Mouse (Mus musculus) MEL (cell line): Measurements from ENCODE around the gene Dusp14. TPM values are rescaled to one million over a fixed set of nuclear protein-coding genes. Genes with fewer than 3 reads are reported as not detected.
A peak's percentile ranks its signal among the peaks of the same experiment; 100 is the strongest.

ENCODE experiments used
- DNase-seq: peaks from one replicate; pipeline ENCODE4 v3.0.0; 2011; ENCODE audit warnings: low read depth, low spot score
- H3K27ac ChIP-seq: 2 replicates; pipeline ENCODE4 v1.5.1; 2012; ENCODE audit warnings: low read depth, mild to moderate bottlenecking, control low read depth, low read length, moderate library complexity; ENCODE audit not compliant: control insufficient read depth
- H3K27me3 ChIP-seq, 2 experiments: fragments of 150-350 bp in 1 of 2; sonication (generic) in 1 of 2; 2 replicates each; pipeline ENCODE4 v1.6.1; 2012; ENCODE audit warnings: low read length in 2 of 2, mild to moderate bottlenecking in 2 of 2, improper control_type of control experiment in 1 of 2, moderate library complexity in 1 of 2; ENCODE audit not compliant: insufficient read depth in 2 of 2, control insufficient read depth in 1 of 2
- H3K36me3 ChIP-seq, 2 experiments: 2 replicates each; pipeline ENCODE4 v1.6.1; 2012 to 2014; ENCODE audit warnings: low read length in 2 of 2, improper control_type of control experiment in 1 of 2, inconsistent platforms in 1 of 2, mild to moderate bottlenecking in 1 of 2; ENCODE audit not compliant: insufficient read depth in 2 of 2, control insufficient read depth in 1 of 2
- H3K4me1 ChIP-seq, 2 experiments: fragments of 150-350 bp in 1 of 2; sonication (generic) in 1 of 2; 2 replicates each; pipeline ENCODE4 v1.6.1; 2012; ENCODE audit warnings: low read length in 2 of 2, improper control_type of control experiment in 1 of 2, mild to moderate bottlenecking in 1 of 2; ENCODE audit not compliant: insufficient read depth in 2 of 2, control insufficient read depth in 1 of 2
- H3K4me3 ChIP-seq, 2 experiments: fragments of 150-350 bp in 1 of 2; sonication (generic) in 1 of 2; 2 replicates each; pipeline ENCODE4 v1.5.1; 2012; ENCODE audit warnings: low read depth in 2 of 2, low read length in 2 of 2, mild to moderate bottlenecking in 2 of 2, moderate library complexity in 2 of 2, control low read depth in 1 of 2, improper control_type of control experiment in 1 of 2; ENCODE audit not compliant: control insufficient read depth in 1 of 2, insufficient read depth in 1 of 2
- H3K79me2 ChIP-seq: 2 replicates; pipeline ENCODE4 v1.6.1; 2012; ENCODE audit warnings: mild to moderate bottlenecking, low read length, moderate library complexity; ENCODE audit not compliant: control insufficient read depth, poor library complexity, insufficient read depth
- H3K9ac ChIP-seq: 2 replicates; pipeline ENCODE4 v1.6.1; 2012; ENCODE audit warnings: low read depth, mild to moderate bottlenecking, control low read depth, low read length, moderate library complexity; ENCODE audit not compliant: control insufficient read depth, poor library complexity, severe bottlenecking
- H3K9me3 ChIP-seq: fragments of 150-350 bp; sonication (generic); replicated peaks from 2 replicates; pipeline ENCODE4 v1.6.1; 2012; ENCODE audit warnings: mild to moderate bottlenecking, low read length, improper control_type of control experiment, moderate library complexity; ENCODE audit not compliant: insufficient read depth
- CTCF ChIP-seq, 3 experiments: IDR thresholded peaks in 2 of 3; conservative IDR thresholded peaks in 1 of 3; 2 replicates each; pipeline ENCODE4 v1.5.1; 2011 to 2012; ENCODE audit warnings: low read length in 3 of 3, low read depth in 2 of 3, mild to moderate bottlenecking in 2 of 3, improper control_type of control experiment in 1 of 3, inconsistent platforms in 1 of 3, mixed read lengths in 1 of 3, moderate library complexity in 1 of 3; ENCODE audit not compliant: control insufficient read depth in 1 of 3, insufficient read depth in 1 of 3, poor library complexity in 1 of 3, severe bottlenecking in 1 of 3
- E2F4 ChIP-seq: IDR thresholded peaks from 2 replicates; pipeline ENCODE4 v1.6.1; 2011; ENCODE audit warnings: low read depth, low read length, improper control_type of control experiment, borderline replicate concordance
- ELF1 ChIP-seq: IDR thresholded peaks from 2 replicates; pipeline ENCODE4 v1.6.1; 2014; ENCODE audit warnings: low read depth, mild to moderate bottlenecking, inconsistent platforms, low read length, improper control_type of control experiment, moderate library complexity
- EP300 ChIP-seq, 2 experiments: IDR thresholded peaks; 2 replicates each; pipeline ENCODE4 v1.6.1; 2011; ENCODE audit warnings: improper control_type of control experiment in 2 of 2, low read length in 2 of 2, low read depth in 1 of 2, mild to moderate bottlenecking in 1 of 2
- HCFC1 ChIP-seq: IDR thresholded peaks from 2 replicates; pipeline ENCODE4 v1.6.1; 2012; ENCODE audit warnings: low read depth, mild to moderate bottlenecking, inconsistent platforms, low read length, improper control_type of control experiment, moderate library complexity
- JUND ChIP-seq: IDR thresholded peaks from 2 replicates; pipeline ENCODE4 v1.6.1; 2011; ENCODE audit warnings: low read depth, mild to moderate bottlenecking, improper control_type of control experiment, low read length
- MAX ChIP-seq: IDR thresholded peaks from 2 replicates; pipeline ENCODE4 v1.6.1; 2011; ENCODE audit warnings: low read length, improper control_type of control experiment
- MAZ ChIP-seq: IDR thresholded peaks from 2 replicates; pipeline ENCODE4 v1.6.1; 2012; ENCODE audit warnings: low read depth, mild to moderate bottlenecking, inconsistent platforms, low read length, improper control_type of control experiment
- MXI1 ChIP-seq: IDR thresholded peaks from 2 replicates; pipeline ENCODE4 v1.6.1; 2011; ENCODE audit warnings: mild to moderate bottlenecking, low read depth, low read length, improper control_type of control experiment
- MYB ChIP-seq: IDR thresholded peaks from 2 replicates; pipeline ENCODE4 v1.6.1; 2011; ENCODE audit warnings: mild to moderate bottlenecking, low read depth, low read length, improper control_type of control experiment
- MYC ChIP-seq: IDR thresholded peaks from 2 replicates; pipeline ENCODE4 v1.6.1; 2011; ENCODE audit warnings: low read depth, mild to moderate bottlenecking, low read length, improper control_type of control experiment, moderate library complexity
- NRF1 ChIP-seq: IDR thresholded peaks from 2 replicates; pipeline ENCODE4 v1.6.1; 2014; ENCODE audit warnings: low read depth, mild to moderate bottlenecking, inconsistent platforms, low read length, improper control_type of control experiment, moderate library complexity; ENCODE audit not compliant: poor library complexity, insufficient read depth, severe bottlenecking
- POLR2AphosphoS2 ChIP-seq: IDR thresholded peaks from 2 replicates; pipeline ENCODE4 v1.6.1; 2011; ENCODE audit warnings: low read length, improper control_type of control experiment
- POLR2AphosphoS5 ChIP-seq: IDR thresholded peaks from 2 replicates; pipeline ENCODE4 v1.6.1; 2012; ENCODE audit warnings: low read depth, borderline replicate concordance, mild to moderate bottlenecking, inconsistent platforms, low read length, moderate library complexity, mixed read lengths
- RAD21 ChIP-seq: IDR thresholded peaks from 2 replicates; pipeline ENCODE4 v1.6.1; 2011; ENCODE audit warnings: mild to moderate bottlenecking, low read depth, low read length, improper control_type of control experiment
- RCOR1 ChIP-seq: IDR thresholded peaks from 2 replicates; pipeline ENCODE4 v1.6.1; 2012; ENCODE audit warnings: low read depth, mild to moderate bottlenecking, inconsistent platforms, low read length, improper control_type of control experiment
- SIN3A ChIP-seq: IDR thresholded peaks from 2 replicates; pipeline ENCODE4 v1.6.1; 2012; ENCODE audit warnings: low read length, improper control_type of control experiment, inconsistent platforms
- TBP ChIP-seq: IDR thresholded peaks from 2 replicates; pipeline ENCODE4 v1.8.0; 2011; ENCODE audit warnings: low read depth, low read length, improper control_type of control experiment
- TCF12 ChIP-seq: IDR thresholded peaks from 2 replicates; pipeline ENCODE4 v1.6.1; 2014; ENCODE audit warnings: low read depth, mild to moderate bottlenecking, inconsistent platforms, low read length, improper control_type of control experiment, moderate library complexity
- ZKSCAN1 ChIP-seq: IDR thresholded peaks from 2 replicates; pipeline ENCODE4 v1.6.1; 2012; ENCODE audit warnings: low read depth, mild to moderate bottlenecking, inconsistent platforms, low read length, improper control_type of control experiment, moderate library complexity
- polyA plus RNA-seq, 2 experiments: library from polyadenylated mRNA; stranded (reverse) in 1 of 2; unstranded in 1 of 2; fragments of >175 nt in 1 of 2; fragments of >200 nt in 1 of 2; gene quantifications; 2 replicates each; pipeline versions ENCODE4 v1.2.1 to v1.2.4; 2012; ENCODE audit warnings: low replicate concordance in 2 of 2, low read depth in 1 of 2; ENCODE audit not compliant: insufficient read length in 2 of 2, insufficient read depth in 1 of 2, missing spikeins in 1 of 2
- total RNA-seq: library from RNA; depleted of rRNA; stranded (reverse); fragments of 300-350 nt; gene quantifications from 2 replicates; pipeline ENCODE4 v1.2.3, GENCODE M21; 2012

Gene Dusp14
- total and polyA plus RNA-seq, 3 experiments, result 7.9 to 9.7 TPM; not detected in 1

- TF ChIP-seq HCFC1, result no peak
- TF ChIP-seq E2F4, result no peak
- no peak for TF ChIP-seq CTCF (IDR thresholded peaks at IDR 0.05 in 2 of 3, conservative IDR thresholded peaks at IDR 0.05 in 1 of 3; ENCODE audit: control insufficient read depth in 1 of 3, insufficient read depth in 1 of 3, low read depth in 2 of 3, low read length in 3 of 3, poor library complexity in 1 of 3, severe bottlenecking in 1 of 3)
- no peak for TF ChIP-seq ELF1
- no peak for TF ChIP-seq RCOR1
- TF ChIP-seq MXI1, result no peak
- TF ChIP-seq MYC, result no peak
- no peak for TF ChIP-seq MYB
- no peak for TF ChIP-seq ZKSCAN1
- no peak for TF ChIP-seq MAZ
- TF ChIP-seq TCF12, result no peak
- no peak for TF ChIP-seq TBP
- no peak for TF ChIP-seq NRF1
- TF ChIP-seq RAD21, result no peak
- no peak for TF ChIP-seq MAX
- TF ChIP-seq POLR2AphosphoS5, result no peak
- no peak for TF ChIP-seq EP300 (IDR thresholded peaks at IDR 0.05; ENCODE audit: low read depth in 1 of 2, low read length in 2 of 2)
- TF ChIP-seq SIN3A, result no peak
- Histone ChIP-seq H3K4me3 (no peak overlapping the region), H3K9ac (no peak overlapping the region), H3K36me3 (peaks cover 0 to 2% of the 10 kb centered on the region in 2 experiments; a peak in 2 of 4 replicates), H3K9me3 (no peaks in the 10 kb centered on the region), H3K4me1 (no peaks in the 10 kb centered on the region), H3K27ac (no peak overlapping the region), H3K79me2 (no peaks in the 10 kb centered on the region), H3K27me3 (no peaks in the 10 kb centered on the region)
- no peak for DNase-seq
Measured at GRCm38 (mm10) chr11:84044988-84045387, 24.1 kb downstream of the Dusp14 start.

- TF ChIP-seq POLR2AphosphoS2 (peak; percentile 37; the same call in 1 of the 2 replicates), JUND (no peak), POLR2AphosphoS5 (no peak), MAX (no peak)
- Histone ChIP-seq H3K9ac (no peak overlapping the region), H3K9me3 (no peaks in the 10 kb centered on the region), H3K36me3 (peaks cover 0 to 2% of the 10 kb centered on the region in 2 experiments; a peak in 2 of 4 replicates), H3K4me1 (no peaks in the 10 kb centered on the region), H3K4me3 (no peak overlapping the region), H3K27me3 (no peaks in the 10 kb centered on the region), H3K79me2 (no peaks in the 10 kb centered on the region), H3K27ac (no peak overlapping the region)
- DNase-seq, result no peak
Measured at GRCm38 (mm10) chr11:84042808-84043762, 26.0 kb downstream of the Dusp14 start.
